Mouse (Mus musculus) liver, embryonic 14.5 days (tissue): ENCODE measurements around the gene Sys1. TPM values are rescaled to one million over a fixed set of nuclear protein-coding genes. Genes with fewer than 3 reads are reported as not detected.

Experiments used
- ATAC-seq: fragments of 200-750 bp; cut with Nextera tagmentation; 2 replicates; pipeline ENCODE4 v1.8.0; 2017; ENCODE audit warnings: moderate number of reproducible peaks, mild to moderate bottlenecking, moderate library complexity; ENCODE audit not compliant: insufficient read depth
- DNase-seq, 3 experiments: peaks; one replicate each; pipeline ENCODE4 v3.0.0-alpha.2; 2012 to 2013; ENCODE audit warnings: low read depth in 3 of 3, low spot score in 3 of 3
- H3K27ac ChIP-seq: fragments of 300-500 bp; sonication (generic); 2 replicates; pipeline ENCODE4 v1.5.1; 2014; ENCODE audit warnings: moderate library complexity, mild to moderate bottlenecking, control low read depth, inconsistent platforms
- H3K27me3 ChIP-seq: fragments of 300-500 bp; sonication (generic); 2 replicates; pipeline ENCODE4 v1.6.1; 2014; ENCODE audit warnings: mild to moderate bottlenecking, low read length, moderate library complexity; ENCODE audit not compliant: control insufficient read depth, insufficient read depth
- H3K36me3 ChIP-seq: fragments of 300-500 bp; sonication (generic); replicated peaks from 2 replicates; pipeline ENCODE4 v1.6.1; 2014; ENCODE audit warnings: low read depth; ENCODE audit not compliant: control insufficient read depth, insufficient read depth
- H3K4me1 ChIP-seq, 2 experiments: fragments of 200-500 bp in 1 of 2; fragments of 300-500 bp in 1 of 2; sonication (generic) in 1 of 2; replicated peaks; 2 replicates each; pipeline ENCODE4 v1.6.1; 2012 to 2014; ENCODE audit warnings: antibody characterized with exemption in 1 of 2, inconsistent platforms in 1 of 2, low read length in 1 of 2; ENCODE audit not compliant: control insufficient read depth in 2 of 2, insufficient read depth in 2 of 2
- H3K4me2 ChIP-seq: fragments of 300-500 bp; sonication (generic); 2 replicates; pipeline ENCODE4 v1.6.1; 2014; ENCODE audit warnings: low read depth, mild to moderate bottlenecking, control low read depth, moderate library complexity
- H3K4me3 ChIP-seq, 2 experiments: fragments of 200-500 bp in 1 of 2; fragments of 300-500 bp in 1 of 2; sonication (generic) in 1 of 2; 2 replicates each; pipeline ENCODE4 v1.5.1; 2012 to 2014; ENCODE audit warnings: low read depth in 2 of 2, low read length in 2 of 2, mild to moderate bottlenecking in 2 of 2, control low read depth in 1 of 2, inconsistent platforms in 1 of 2, moderate library complexity in 1 of 2; ENCODE audit not compliant: insufficient read depth in 1 of 2
- H3K9ac ChIP-seq: fragments of 300-500 bp; sonication (generic); replicated peaks from 2 replicates; pipeline ENCODE4 v1.6.1; 2014; ENCODE audit warnings: mild to moderate bottlenecking, control low read depth, moderate library complexity
- H3K9me3 ChIP-seq: fragments of 300-500 bp; sonication (generic); 2 replicates; pipeline ENCODE4 v1.6.1; 2016; ENCODE audit warnings: low read length, mixed read lengths; ENCODE audit not compliant: control insufficient read depth
- CTCF ChIP-seq: IDR thresholded peaks from 2 replicates; pipeline ENCODE4 v1.5.1; 2016; ENCODE audit warnings: antibody characterized with exemption, low read depth, control low read depth
- EP300 ChIP-seq: IDR thresholded peaks from 2 replicates; pipeline ENCODE4 v1.6.1; 2016; ENCODE audit warnings: antibody characterized with exemption, low read depth
- WGBS: fragments of 180-500 bp; shearing (Covaris S2); extraction: QIAGEN DNeasy Blood & Tissue Kit; methylation state at CpG from one replicate; pipeline ENCODE4 v1.1.7; 2014; ENCODE audit not compliant: insufficient replicate concordance; 5-methylcytosine and 5-hydroxymethylcytosine counted together
- polyA plus RNA-seq, 2 experiments: library from polyadenylated mRNA; depleted of rRNA in 1 of 2; stranded (reverse) in 1 of 2; unstranded in 1 of 2; fragments of >200 nt; fragmentation: Nextera tagmentation in 1 of 2; extraction: Ambion mirVana in 1 of 2; gene quantifications; 2 replicates each; pipeline versions ENCODE4 v1.2.1 to v1.2.3; 2012 to 2014

The Sys1 gene
- polyA plus RNA-seq, 2 experiments = 15.9 to 30.7 TPM

DNA sequence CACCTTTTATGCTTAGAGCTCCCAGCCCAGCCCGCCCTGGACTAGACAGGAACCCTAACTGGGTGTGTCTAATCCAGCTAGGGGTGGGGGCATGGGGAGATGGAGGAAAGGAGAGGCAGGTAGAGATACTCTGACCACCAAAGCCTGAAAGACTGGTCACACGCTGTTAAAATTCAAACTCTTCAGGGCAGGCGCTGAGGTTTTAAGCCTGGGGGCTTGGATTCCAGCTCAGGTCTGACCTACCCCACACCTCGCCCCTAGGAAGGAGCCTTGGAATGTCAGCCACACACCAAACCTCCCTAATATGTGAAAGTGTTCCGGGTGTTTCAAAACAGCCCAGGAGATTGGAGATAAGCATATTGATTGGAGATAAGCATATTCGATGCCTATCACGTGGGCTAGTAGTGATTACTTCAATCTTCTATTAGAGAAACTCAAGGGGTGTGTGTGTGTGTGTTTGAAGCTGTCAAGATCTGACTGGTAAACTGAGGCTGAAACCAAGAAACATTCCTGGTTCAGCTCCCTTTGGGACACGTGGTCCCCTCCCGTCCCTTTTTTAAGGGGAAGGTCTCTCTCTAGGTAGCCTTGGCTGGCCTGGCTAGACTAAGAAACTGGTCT lies 23.4 kb upstream of the Sys1 start:
- Histone ChIP-seq H3K4me2 (peak overlapping the region; percentile 35), H3K9ac (no peak overlapping the region), H3K9me3 (no peaks in the 10 kb centered on the region), H3K27me3 (no peaks in the 10 kb centered on the region), H3K36me3 (no peaks in the 10 kb centered on the region), H3K4me3 (no peak overlapping the region), H3K27ac (no peak overlapping the region), H3K4me1 (peaks cover 0 to 14% of the 10 kb centered on the region in 2 experiments; a peak in 2 of 4 replicates)
- DNase-seq (no peak), ATAC-seq (no peak)
- TF ChIP-seq CTCF (no peak), EP300 (no peak)
- WGBS = 49% methylated on average over 9 of the region's 9 CpGs

DNA sequence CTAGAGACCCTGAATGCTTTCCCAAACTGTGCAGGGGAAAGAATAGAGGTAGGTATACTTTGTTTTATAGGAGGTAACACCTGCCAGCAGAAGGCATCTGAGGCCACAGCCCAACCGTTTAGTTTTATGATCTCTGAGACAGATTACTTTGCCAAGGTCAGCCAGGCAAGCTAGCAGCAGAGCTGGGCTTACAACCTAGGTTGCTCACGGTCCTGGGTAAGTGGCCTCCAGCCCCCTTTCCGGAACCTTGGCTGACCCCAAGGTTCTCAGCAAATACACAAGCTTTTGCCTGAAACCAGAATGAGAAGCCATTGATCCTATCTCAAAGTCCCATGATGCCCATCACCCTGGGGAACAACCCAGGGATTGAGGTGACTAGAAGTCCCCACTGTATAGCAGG lies 22.1 kb upstream of the Sys1 start:
- Histone ChIP-seq H3K27me3 (no peaks in the 10 kb centered on the region), H3K27ac (no peak overlapping the region), H3K4me1 (peaks cover 0 to 14% of the 10 kb centered on the region in 2 experiments; a peak in 2 of 4 replicates), H3K4me2 (no peak overlapping the region; the same call in 1 of the 2 replicates), H3K36me3 (no peaks in the 10 kb centered on the region), H3K4me3 (no peak overlapping the region), H3K9ac (no peak overlapping the region), H3K9me3 (no peaks in the 10 kb centered on the region)
- no peak for TF ChIP-seq CTCF
- no peak for TF ChIP-seq EP300
- ATAC-seq = no peak
- DNase-seq = no peak
- 47% methylated on average over 3 of the region's 3 CpGs for WGBS

DNA sequence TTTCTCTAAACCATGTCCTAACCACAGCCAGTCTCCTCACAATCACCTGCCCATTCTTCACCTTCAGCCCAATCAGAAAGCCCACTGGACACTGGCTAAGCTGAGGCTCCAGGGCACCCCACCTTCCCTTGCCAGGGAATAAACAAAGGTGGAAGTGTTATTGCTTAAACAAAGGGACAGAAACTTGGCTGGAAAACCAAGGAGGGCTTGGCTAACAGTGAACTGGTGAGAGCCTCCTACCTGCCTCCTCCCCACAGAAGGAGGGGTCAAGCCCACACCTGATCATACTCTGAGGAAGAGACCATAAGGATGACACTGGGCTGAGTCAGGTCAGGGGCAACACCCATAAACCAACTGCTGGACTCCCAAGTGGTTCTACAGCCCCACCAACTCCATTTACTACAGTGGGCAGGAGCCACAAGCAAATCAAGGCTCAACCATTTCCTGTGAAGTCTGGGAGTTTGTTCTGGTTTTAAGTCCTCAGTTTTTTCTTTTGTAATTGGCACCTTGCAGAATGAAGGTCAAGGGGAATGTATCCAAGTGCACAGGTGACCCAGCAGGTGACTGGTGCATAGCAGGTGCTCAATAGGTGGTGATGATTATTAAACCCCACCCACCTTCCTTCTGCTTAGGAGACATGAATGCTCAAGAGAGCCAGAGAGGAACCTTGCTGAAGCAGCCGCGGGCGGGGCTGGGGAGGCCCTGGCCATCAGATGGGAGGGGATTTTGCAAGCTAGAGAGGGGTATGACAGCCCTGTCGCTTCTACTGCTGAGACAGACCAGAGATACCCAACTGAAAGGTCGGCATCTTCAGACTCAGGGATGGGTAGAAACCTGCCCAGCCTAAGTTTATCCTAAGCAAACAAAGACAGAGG lies 21.3 kb upstream of the Sys1 start:
- no peak for ATAC-seq
- Histone ChIP-seq H3K9ac (no peak overlapping the region), H3K4me1 (peaks cover 0 to 13% of the 10 kb centered on the region in 2 experiments; a peak in 2 of 4 replicates), H3K36me3 (no peaks in the 10 kb centered on the region), H3K4me3 (no peak overlapping the region), H3K27ac (no peak overlapping the region), H3K27me3 (no peaks in the 10 kb centered on the region), H3K9me3 (no peaks in the 10 kb centered on the region), H3K4me2 (no peak overlapping the region; the same call in 1 of the 2 replicates)
- TF ChIP-seq CTCF (no peak), EP300 (no peak)
- WGBS = 12% methylated on average over 5 of the region's 5 CpGs
- DNase-seq = no peak

DNA sequence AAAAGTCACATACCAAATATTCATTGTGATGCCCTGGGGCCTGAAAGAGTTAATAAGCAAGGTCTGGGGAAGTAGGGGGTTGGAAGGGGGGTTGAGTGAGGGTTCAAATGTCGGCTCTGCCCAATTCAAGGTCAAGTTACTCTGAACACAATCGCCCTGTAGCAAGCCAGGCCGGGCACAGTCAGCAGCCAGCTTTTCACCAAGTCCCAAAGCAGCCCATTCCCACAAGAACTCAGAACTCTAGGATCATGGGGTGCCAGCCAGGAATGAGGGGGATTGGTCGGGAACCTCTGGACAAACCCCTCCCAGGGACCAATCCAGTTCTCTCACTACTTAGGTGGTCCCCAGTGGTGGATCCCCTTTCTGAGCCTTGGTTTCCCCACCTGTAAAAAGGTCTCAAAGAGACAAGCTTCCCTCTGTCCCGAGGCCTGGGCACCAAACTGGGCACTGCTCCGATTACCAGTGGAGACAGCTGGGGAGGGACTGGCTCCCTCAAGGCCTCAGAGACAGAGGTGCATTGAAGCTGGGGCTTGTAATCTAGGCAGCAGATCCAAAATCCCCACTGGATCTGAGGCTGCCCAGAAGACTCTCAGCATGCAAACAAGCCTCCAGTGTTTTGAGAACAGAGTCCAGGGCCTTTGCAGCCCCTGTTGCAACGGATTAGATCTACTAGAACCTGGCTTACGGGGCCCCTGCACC lies 20.4 kb upstream of the Sys1 start:
- H3K9ac ChIP-seq = no peak overlapping the region
- no peak overlapping the region for H3K27ac ChIP-seq
- H3K36me3 ChIP-seq = no peaks in the 10 kb centered on the region
- 22% methylated on average over 8 of the region's 8 CpGs for WGBS
- peaks cover 4% of the 10 kb centered on the region for H3K27me3 ChIP-seq
- no peaks in the 10 kb centered on the region for H3K9me3 ChIP-seq
- H3K4me2 ChIP-seq = peak overlapping the region; percentile 21
- H3K4me3 ChIP-seq = no peak overlapping the region
- ATAC-seq = no peak
- no peak for TF ChIP-seq CTCF
- TF ChIP-seq EP300 = no peak
- no peak for DNase-seq
- H3K4me1 ChIP-seq = peaks cover 0 to 10% of the 10 kb centered on the region in 2 experiments; a peak in 2 of 4 replicates

DNA sequence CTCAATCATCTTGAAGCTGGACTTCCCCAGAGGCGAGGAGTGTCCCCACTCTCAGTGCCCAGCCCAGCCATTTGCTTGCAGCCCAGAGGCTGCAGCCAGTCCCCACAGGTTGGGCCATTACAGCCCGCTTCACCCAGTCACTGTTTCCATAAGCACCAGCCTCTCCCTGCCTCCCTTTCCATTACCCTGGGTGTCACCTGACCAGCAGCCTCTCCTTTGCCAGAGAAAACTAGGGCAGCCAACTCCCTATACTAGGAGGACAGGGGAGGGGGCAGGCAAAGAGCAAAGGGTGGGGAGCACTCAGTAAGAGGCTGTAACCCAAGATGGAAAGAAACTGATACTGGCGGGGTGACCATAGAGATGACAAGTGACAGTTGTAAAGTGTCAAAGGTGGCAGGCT lies 19.8 kb upstream of the Sys1 start:
- Histone ChIP-seq H3K27ac (no peak overlapping the region), H3K4me2 (peak overlapping the region; percentile 33; the same call in 1 of the 2 replicates), H3K4me3 (no peak overlapping the region), H3K9ac (no peak overlapping the region), H3K9me3 (no peaks in the 10 kb centered on the region), H3K4me1 (peaks cover 0 to 10% of the 10 kb centered on the region in 2 experiments; a peak in 2 of 4 replicates), H3K27me3 (peaks cover 7% of the 10 kb centered on the region), H3K36me3 (no peaks in the 10 kb centered on the region)
- WGBS = 32% methylated on average over 3 of the region's 3 CpGs
- DNase-seq (no peak), ATAC-seq (no peak)
- TF ChIP-seq EP300 (no peak), CTCF (no peak)
